Mouse (Mus musculus): ENCODE data around the gene Arl4d.

- TF ChIP-seq GATA1 (IDR thresholded peaks at IDR 0.05; ENCODE audit: low read length), result no peak
- TF ChIP-seq TAL1 (IDR thresholded peaks at IDR 0.05; ENCODE audit: low read length), result no peak
Measured at GRCm38 (mm10) chr11:101667871-101668532, 2.7 kb downstream of the Arl4d start.
